Mouse (Mus musculus): ENCODE measurements around the gene Dusp9. TPM values are rescaled to one million over a fixed set of nuclear protein-coding genes. Genes with fewer than 3 reads are reported as not detected.

The Dusp9 gene
- polyA plus RNA-seq, 1 experiment from 2014 or later, result 23.5 TPM

GRCm38 (mm10) chrX:73658936-73659574 lies 19.8 kb downstream of the Dusp9 start:
- peak overlapping the region; percentile 42; the same call in 1 of the 2 replicates for H3K4me3 ChIP-seq (replicated peaks; ENCODE audit: low read depth, low read length)
- ATAC-seq (replicated peaks; ENCODE audit: low FRiP score, low read depth), result 0 out of 2 replicates have a peak, but pooled peaks have one; percentile 27
- no peak overlapping the region for H3K9ac ChIP-seq (ENCODE audit: low read depth, low read length)

DNA sequence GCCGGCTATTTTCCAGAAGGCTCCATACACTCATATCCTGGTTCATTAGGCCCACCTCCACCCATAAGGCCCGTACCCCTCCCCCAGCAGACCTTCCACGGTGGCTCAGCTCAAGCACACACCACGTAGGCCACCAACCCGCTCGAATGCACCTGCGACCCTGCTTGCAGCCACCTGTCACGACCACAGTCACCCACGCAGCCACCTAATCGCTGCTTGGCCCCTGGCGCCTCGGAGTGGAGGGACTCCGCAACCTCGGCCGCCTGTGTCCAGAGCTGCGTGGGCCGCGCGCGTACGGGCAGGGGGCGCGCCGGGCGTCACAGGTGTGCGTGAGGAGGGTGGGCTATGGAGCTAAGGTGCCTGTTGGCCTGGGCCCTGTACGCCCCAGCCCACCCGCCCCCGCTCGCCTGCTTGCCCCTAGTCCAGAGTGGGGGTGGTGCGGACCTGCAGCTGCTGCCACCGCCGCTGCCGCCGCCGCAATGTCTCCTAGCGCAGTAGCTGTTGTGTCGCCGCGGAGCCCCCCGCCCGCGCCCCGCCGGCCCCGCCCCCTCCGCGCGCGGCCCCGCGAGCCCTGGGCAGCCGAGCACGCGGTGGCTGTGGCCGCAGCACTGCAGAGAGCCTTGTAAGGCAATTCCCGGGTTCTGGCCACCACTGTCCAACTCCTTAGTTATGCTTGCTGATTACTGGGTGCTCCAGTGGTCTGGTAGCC lies 20.5 kb downstream of the Dusp9 start, which contains the start of gene Pnck:
Gene Pnck, minus strand, starts transcription at position 543 of the 709 bp plus-strand sequence.
- Histone ChIP-seq H3K27me3 (ENCODE audit: insufficient read depth, low read length) (no peaks in the 10 kb centered on the region), H3K4me1 (replicated peaks; ENCODE audit: insufficient read depth, low read length) (no peaks in the 10 kb centered on the region), H3K36me3 (ENCODE audit: insufficient read depth, low read length) (no peaks in the 10 kb centered on the region), H3K4me3 (replicated peaks; ENCODE audit: low read depth, low read length) (peak within 1 kb of the TSS; percentile 42), H3K9me3 (replicated peaks; ENCODE audit: low read length) (no peaks in the 10 kb centered on the region), H3K4me2 (ENCODE audit: low read length) (peak within 1 kb of the TSS; percentile 79), H3K9ac (ENCODE audit: low read depth, low read length) (peak within 1 kb of the TSS; percentile 53), H3K27ac (no peak within 1 kb of the TSS)
- DNase-seq (ENCODE audit: low spot score), result peak; percentile 14
- peak; percentile 57 for ATAC-seq (replicated peaks; ENCODE audit: low FRiP score, low read depth)
- TF ChIP-seq CTCF (IDR thresholded peaks at IDR 0.05; ENCODE audit: low read depth), result no peak
- WGBS, result 31% methylated on average over 52 of the region's 57 CpGs

More at GRCm38 (mm10) chrX:73658936-73659574, 19.8 kb downstream of the Dusp9 start:
- Histone ChIP-seq H3K4me1 (replicated peaks; ENCODE audit: insufficient read depth, low read length) (no peaks in the 10 kb centered on the region), H3K9me3 (replicated peaks; ENCODE audit: low read length) (no peaks in the 10 kb centered on the region), H3K36me3 (ENCODE audit: insufficient read depth, low read length) (no peaks in the 10 kb centered on the region), H3K27me3 (ENCODE audit: insufficient read depth, low read length) (no peaks in the 10 kb centered on the region), H3K27ac (no peak overlapping the region), H3K4me2 (ENCODE audit: low read length) (peak overlapping the region; percentile 79)
- 59% methylated on average over 13 of the region's 13 CpGs for WGBS
- no peak for DNase-seq (ENCODE audit: low spot score)
- TF ChIP-seq CTCF (IDR thresholded peaks at IDR 0.05; ENCODE audit: low read depth), result no peak

- DNase-seq (ENCODE audit: low spot score) (no peak), ATAC-seq (replicated peaks; ENCODE audit: low FRiP score, low read depth) (no peak)
- Histone ChIP-seq H3K27me3 (ENCODE audit: insufficient read depth, low read length) (no peaks in the 10 kb centered on the region), H3K27ac (no peak overlapping the region), H3K9ac (ENCODE audit: low read depth, low read length) (peak overlapping the region; percentile 53), H3K4me1 (replicated peaks; ENCODE audit: insufficient read depth, low read length) (no peaks in the 10 kb centered on the region), H3K9me3 (replicated peaks; ENCODE audit: low read length) (no peaks in the 10 kb centered on the region), H3K4me2 (ENCODE audit: low read length) (peak overlapping the region; percentile 79), H3K4me3 (replicated peaks; ENCODE audit: low read depth, low read length) (peak overlapping the region; percentile 42), H3K36me3 (ENCODE audit: insufficient read depth, low read length) (no peaks in the 10 kb centered on the region)
- WGBS, result 64% methylated on average over 3 of the region's 3 CpGs
- TF ChIP-seq CTCF (IDR thresholded peaks at IDR 0.05; ENCODE audit: low read depth), result no peak
Observed at GRCm38 (mm10) chrX:73660284-73660665, 21.1 kb downstream of the Dusp9 start.

DNA sequence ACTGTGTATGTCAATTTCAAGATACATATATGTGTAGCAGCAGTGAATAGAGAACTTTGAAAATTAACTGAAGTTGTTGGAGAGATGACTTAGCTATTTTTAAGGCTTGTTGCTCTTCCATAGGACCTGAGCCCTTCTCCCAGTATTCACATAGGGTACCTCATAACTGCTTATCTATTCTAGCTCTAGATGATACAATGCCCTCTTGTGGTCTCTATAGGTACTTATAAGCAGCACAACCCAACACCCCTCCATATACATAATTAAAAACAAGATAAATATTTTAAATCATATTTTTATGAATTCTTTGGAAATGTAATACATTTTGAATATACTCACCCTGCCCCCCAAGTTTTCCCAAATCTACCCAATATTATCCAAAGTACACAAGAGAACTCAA lies 23.9 kb downstream of the Dusp9 start:
- Histone ChIP-seq H3K27ac (no peak overlapping the region), H3K27me3 (ENCODE audit: insufficient read depth, low read length) (no peaks in the 10 kb centered on the region), H3K4me1 (replicated peaks; ENCODE audit: insufficient read depth, low read length) (no peaks in the 10 kb centered on the region), H3K9ac (ENCODE audit: low read depth, low read length) (no peak overlapping the region), H3K4me3 (replicated peaks; ENCODE audit: low read depth, low read length) (no peak overlapping the region), H3K4me2 (ENCODE audit: low read length) (no peak overlapping the region), H3K36me3 (ENCODE audit: insufficient read depth, low read length) (no peaks in the 10 kb centered on the region), H3K9me3 (replicated peaks; ENCODE audit: low read length) (no peaks in the 10 kb centered on the region)
- ATAC-seq (replicated peaks; ENCODE audit: low FRiP score, low read depth) (no peak), DNase-seq (ENCODE audit: low spot score) (peak; percentile 40)
- TF ChIP-seq CTCF (IDR thresholded peaks at IDR 0.05; ENCODE audit: low read depth), result peak; percentile 50

GRCm38 (mm10) chrX:73672031-73672431 lies 32.8 kb downstream of the Dusp9 start:
- H3K4me3 ChIP-seq (replicated peaks; ENCODE audit: low read depth, low read length), result no peak overlapping the region
- H3K9ac ChIP-seq (ENCODE audit: low read depth, low read length), result no peak overlapping the region
- H3K27me3 ChIP-seq (ENCODE audit: insufficient read depth, low read length), result no peaks in the 10 kb centered on the region
- no peak overlapping the region for H3K27ac ChIP-seq
- DNase-seq (ENCODE audit: low spot score) (peak; percentile 69), ATAC-seq (replicated peaks; ENCODE audit: low FRiP score, low read depth) (peak; percentile 35; the same call in 1 of the 2 replicates)
- TF ChIP-seq CTCF (IDR thresholded peaks at IDR 0.05; ENCODE audit: low read depth), result peak; percentile 68
- no peaks in the 10 kb centered on the region for H3K9me3 ChIP-seq (replicated peaks; ENCODE audit: low read length)
- no peak overlapping the region; the same call in 1 of the 2 replicates for H3K4me2 ChIP-seq (ENCODE audit: low read length)
- WGBS, result 57% methylated on average over 4 of the region's 4 CpGs
- no peaks in the 10 kb centered on the region for H3K36me3 ChIP-seq (ENCODE audit: insufficient read depth, low read length)
- no peaks in the 10 kb centered on the region for H3K4me1 ChIP-seq (replicated peaks; ENCODE audit: insufficient read depth, low read length)

- Histone ChIP-seq H3K4me3 (replicated peaks; ENCODE audit: low read depth, low read length) (peak within 1 kb of the TSS; percentile 52), H3K9ac (ENCODE audit: low read depth, low read length) (peak within 1 kb of the TSS; percentile 78), H3K36me3 (ENCODE audit: insufficient read depth, low read length) (no peaks in the 10 kb centered on the region), H3K9me3 (replicated peaks; ENCODE audit: low read length) (no peaks in the 10 kb centered on the region), H3K27me3 (ENCODE audit: insufficient read depth, low read length) (no peaks in the 10 kb centered on the region), H3K4me2 (ENCODE audit: low read length) (peak within 1 kb of the TSS; percentile 68), H3K27ac (peak within 1 kb of the TSS; percentile 76), H3K4me1 (replicated peaks; ENCODE audit: insufficient read depth, low read length) (no peaks in the 10 kb centered on the region)
- peak; percentile 74 for DNase-seq (ENCODE audit: low spot score)
- ATAC-seq (replicated peaks; ENCODE audit: low FRiP score, low read depth), result peak; percentile 57
- no peak for TF ChIP-seq CTCF (IDR thresholded peaks at IDR 0.05; ENCODE audit: low read depth)
- 31% methylated on average over 43 of the region's 72 CpGs for WGBS
Observed at GRCm38 (mm10) chrX:73672879-73673618, 33.8 kb downstream of the Dusp9 start, which contains the start of gene Slc6a8. TSS of gene Slc6a8 (plus strand) at chrX:73673150.
